Mouse (Mus musculus) bone marrow macrophage, adult 2 months (primary cell): ENCODE data around the gene 4930455H04Rik.

Experiments
- CTCF ChIP-seq: IDR thresholded peaks from 2 replicates; pipeline ENCODE4 v1.5.1; 2012; ENCODE audit warnings: low read depth, mild to moderate bottlenecking, low read length, moderate library complexity
- POLR2A ChIP-seq: IDR thresholded peaks from 2 replicates; pipeline ENCODE4 v1.6.1; 2012; ENCODE audit warnings: mild to moderate bottlenecking, low read depth, low read length, borderline replicate concordance

GRCm38 (mm10) chr3:117021907-117022306 lies 53.8 kb downstream of the 4930455H04Rik start:
- TF ChIP-seq POLR2A (no peak), CTCF (no peak)
